Mouse (Mus musculus) E14TG2a.4 (cell line): Measurements from ENCODE around the gene Mon1a.

Source experiments
- H3K27me3 ChIP-seq: 2 replicates; pipeline ENCODE4 v1.6.1; 2014; ENCODE audit warnings: low read length, control low read depth; ENCODE audit not compliant: insufficient read depth
- H3K36me3 ChIP-seq: 2 replicates; pipeline ENCODE4 v1.6.1; 2014; ENCODE audit warnings: low read length, control low read depth; ENCODE audit not compliant: insufficient read depth
- H3K4me1 ChIP-seq: replicated peaks from 2 replicates; pipeline ENCODE4 v1.6.1; 2014; ENCODE audit warnings: low read depth, low read length, control low read depth
- H3K4me3 ChIP-seq: replicated peaks from 2 replicates; pipeline ENCODE4 v1.5.1; 2014; ENCODE audit warnings: mild to moderate bottlenecking, low read length
- H3K9me3 ChIP-seq: 2 replicates; pipeline ENCODE4 v1.6.1; 2014; ENCODE audit warnings: low read length, control low read depth
- CTCF ChIP-seq: conservative IDR thresholded peaks from 2 replicates; pipeline ENCODE4 v1.5.1; 2014; ENCODE audit warnings: low read length
- NANOG ChIP-seq: IDR thresholded peaks from 2 replicates; pipeline ENCODE4 v1.6.1; 2014; ENCODE audit warnings: borderline replicate concordance, low read length, mixed read lengths
- POU5F1 ChIP-seq: IDR thresholded peaks from 2 replicates; pipeline ENCODE4 v1.6.1; 2014; ENCODE audit warnings: low read length, borderline replicate concordance

The Mon1a gene

DNA sequence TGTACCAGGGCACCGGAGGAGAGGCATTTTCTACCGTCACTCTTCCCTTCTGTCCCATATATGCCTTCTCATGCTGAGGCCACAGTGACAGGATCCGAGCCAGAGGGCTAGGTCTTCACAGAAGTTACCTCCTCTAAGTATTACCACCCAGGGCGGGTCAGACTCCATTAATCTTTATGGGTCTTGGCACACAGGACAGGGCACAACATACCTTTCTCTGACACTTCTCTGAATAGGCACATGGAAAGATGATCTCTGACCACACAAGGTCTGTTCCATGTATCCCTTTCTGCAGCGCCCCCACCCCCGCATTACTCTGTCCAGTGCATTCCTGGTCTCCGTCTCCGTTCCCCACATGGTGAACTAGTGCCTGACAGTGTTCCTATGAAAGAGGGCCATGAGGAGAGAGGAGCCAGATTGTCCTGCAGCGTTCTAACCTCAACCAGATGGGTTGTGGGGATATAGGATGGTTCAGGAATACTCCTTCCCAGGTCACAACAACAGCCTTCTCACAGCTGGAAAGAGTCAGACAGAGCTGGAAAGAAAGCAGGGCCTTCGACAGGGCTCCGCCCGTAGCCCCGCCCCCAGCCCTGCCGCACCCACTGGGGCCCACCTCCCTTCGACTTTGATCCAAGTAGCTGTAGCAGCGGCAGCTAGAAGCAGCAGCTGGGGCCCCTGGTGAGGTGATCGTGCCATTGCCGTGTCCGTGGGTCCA is 18.5 kb downstream of the Mon1a start, which contains the start of gene Mst1r:
Gene Mst1r (plus strand): TSS at position 622 of the 715 bp plus-strand sequence.
- TF ChIP-seq NANOG (no peak), CTCF (no peak), POU5F1 (no peak)
- no peaks in the 10 kb centered on the region for H3K9me3 ChIP-seq
- H3K27me3 ChIP-seq: peaks cover 55% of the 10 kb centered on the region
- H3K4me3 ChIP-seq: peak within 1 kb of the TSS; percentile 77
- no peaks in the 10 kb centered on the region for H3K36me3 ChIP-seq
- H3K4me1 ChIP-seq: peaks cover 42% of the 10 kb centered on the region

DNA sequence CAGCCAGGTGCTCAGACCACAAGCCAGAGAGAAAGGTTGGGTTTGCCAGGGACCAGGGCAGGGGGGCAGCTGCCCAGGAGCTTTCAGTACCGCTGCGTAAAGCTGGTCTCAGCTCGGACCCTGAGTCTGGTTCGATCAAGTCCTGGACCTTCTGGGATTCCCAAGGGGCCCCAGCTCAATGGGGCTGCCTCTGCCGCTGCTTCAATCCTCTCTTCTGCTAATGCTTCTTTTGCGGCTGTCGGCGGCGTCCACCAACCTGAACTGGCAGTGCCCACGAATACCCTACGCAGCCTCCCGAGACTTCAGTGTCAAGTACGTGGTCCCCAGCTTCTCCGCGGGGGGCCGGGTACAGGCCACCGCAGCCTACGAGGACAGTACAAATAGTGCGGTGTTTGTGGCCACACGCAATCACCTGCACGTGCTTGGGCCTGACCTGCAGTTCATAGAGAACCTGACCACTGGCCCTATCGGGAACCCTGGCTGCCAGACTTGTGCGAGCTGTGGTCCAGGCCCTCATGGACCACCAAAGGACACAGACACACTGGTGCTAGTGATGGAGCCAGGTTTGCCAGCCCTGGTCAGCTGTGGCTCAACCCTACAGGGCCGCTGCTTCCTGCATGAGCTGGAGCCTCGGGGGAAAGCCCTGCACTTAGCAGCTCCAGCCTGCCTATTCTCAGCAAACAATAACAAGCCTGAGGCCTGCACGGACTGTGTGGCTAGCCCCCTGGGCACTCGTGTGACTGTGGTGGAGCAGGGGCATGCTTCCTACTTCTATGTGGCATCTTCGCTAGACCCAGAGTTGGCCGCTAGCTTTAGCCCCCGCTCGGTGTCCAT is 19.2 kb downstream of the Mon1a start:
- Histone ChIP-seq H3K4me1 (peaks cover 35% of the 10 kb centered on the region), H3K4me3 (peak overlapping the region; percentile 77), H3K9me3 (no peaks in the 10 kb centered on the region), H3K27me3 (peaks cover 48% of the 10 kb centered on the region), H3K36me3 (no peaks in the 10 kb centered on the region)
- no peak for TF ChIP-seq NANOG
- no peak for TF ChIP-seq POU5F1
- TF ChIP-seq CTCF: no peak

DNA sequence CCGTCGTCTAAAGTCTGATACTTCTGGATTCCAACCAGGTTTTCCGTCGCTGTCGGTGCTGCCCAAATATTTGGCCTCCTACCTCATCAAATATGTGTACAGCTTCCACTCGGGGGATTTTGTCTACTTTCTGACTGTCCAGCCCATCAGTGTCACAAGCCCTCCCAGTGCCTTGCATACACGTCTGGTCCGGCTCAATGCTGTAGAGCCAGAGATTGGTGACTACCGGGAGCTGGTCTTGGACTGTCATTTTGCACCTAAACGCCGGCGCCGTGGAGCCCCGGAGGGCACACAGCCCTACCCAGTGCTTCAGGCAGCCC is 19.8 kb downstream of the Mon1a start:
- no peaks in the 10 kb centered on the region for H3K9me3 ChIP-seq
- H3K4me3 ChIP-seq: peak overlapping the region; percentile 77; the same call in 1 of the 2 replicates
- TF ChIP-seq POU5F1 (no peak), CTCF (no peak), NANOG (no peak)
- H3K4me1 ChIP-seq: peaks cover 34% of the 10 kb centered on the region
- no peaks in the 10 kb centered on the region for H3K36me3 ChIP-seq
- peaks cover 47% of the 10 kb centered on the region for H3K27me3 ChIP-seq

DNA sequence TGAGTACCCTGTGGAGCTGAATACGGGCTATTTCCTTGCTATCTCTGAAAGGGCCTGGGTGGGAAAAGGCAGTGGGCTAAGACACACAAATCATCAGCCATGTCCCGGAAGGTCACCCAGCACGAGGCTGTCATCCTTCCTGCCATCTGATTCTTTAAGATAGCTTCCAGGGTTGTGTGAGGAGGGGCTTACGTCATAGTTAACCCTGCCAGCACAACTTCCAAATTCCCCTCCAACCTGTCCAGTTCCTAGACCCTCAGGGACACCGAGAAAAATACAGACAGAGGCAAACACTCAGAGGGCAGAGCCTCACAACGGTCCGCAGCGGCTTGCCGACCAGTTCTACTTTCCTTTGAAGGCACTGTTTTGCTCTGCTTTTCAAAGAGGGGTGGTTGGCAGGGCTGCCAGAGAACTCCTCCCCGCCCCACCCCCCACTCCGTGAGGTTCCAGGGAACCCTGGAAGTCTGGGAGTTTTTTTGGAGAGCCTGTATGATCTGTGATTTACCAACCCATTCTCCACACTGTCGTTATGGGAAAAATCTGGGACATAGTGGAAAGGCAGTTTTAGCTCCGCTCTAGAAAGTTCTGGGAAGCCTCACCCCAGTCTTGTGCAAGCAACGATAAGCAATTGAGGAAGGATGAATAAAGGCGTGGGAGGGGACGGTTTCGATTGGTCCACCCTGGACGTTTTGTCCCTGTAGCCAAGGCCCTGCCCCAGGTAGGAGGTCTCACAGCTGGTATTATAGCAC is 20.6 kb downstream of the Mon1a start:
- no peaks in the 10 kb centered on the region for H3K9me3 ChIP-seq
- peaks cover 49% of the 10 kb centered on the region for H3K27me3 ChIP-seq
- H3K36me3 ChIP-seq: no peaks in the 10 kb centered on the region
- H3K4me3 ChIP-seq: no peak overlapping the region
- H3K4me1 ChIP-seq: peaks cover 34% of the 10 kb centered on the region
- TF ChIP-seq CTCF (no peak), POU5F1 (no peak), NANOG (no peak)

DNA sequence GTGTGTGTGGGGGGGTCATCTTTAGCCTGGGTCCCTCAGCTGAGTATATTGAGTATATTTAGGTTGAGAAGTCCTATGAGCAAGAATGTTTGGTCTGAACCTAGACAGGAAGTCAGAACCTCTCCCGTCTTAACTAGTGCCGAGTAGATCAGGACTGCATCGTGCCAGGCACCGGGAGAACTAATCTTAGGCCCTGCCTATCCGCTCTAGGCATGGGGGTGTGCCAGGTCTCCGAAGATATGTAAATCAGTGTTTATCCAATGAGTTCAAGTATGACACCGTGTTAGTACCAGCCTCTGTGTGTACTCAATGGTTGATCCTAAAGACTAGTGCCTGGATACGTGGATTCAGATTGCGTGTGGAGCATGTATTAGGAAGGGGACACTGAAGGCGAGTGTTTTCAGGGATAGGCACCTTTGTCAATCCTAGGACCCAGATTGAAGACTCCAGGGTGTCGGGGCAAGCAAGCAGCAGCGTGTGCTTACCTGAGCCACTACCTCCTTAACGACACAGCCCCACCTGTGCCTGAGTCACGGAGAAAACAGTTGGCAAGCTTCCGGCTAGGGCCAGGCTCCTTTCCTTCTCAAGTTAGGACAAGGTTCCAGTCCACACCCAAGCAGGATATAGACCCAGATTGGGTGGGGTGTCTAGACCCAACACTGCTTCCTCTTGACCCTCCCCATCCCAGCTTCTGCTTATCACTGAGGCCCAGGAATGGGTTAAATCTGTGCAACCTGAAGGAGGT is 22.2 kb downstream of the Mon1a start:
- Histone ChIP-seq H3K4me3 (no peak overlapping the region), H3K36me3 (no peaks in the 10 kb centered on the region), H3K27me3 (peaks cover 59% of the 10 kb centered on the region), H3K4me1 (peaks cover 34% of the 10 kb centered on the region), H3K9me3 (no peaks in the 10 kb centered on the region)
- TF ChIP-seq NANOG: no peak
- no peak for TF ChIP-seq POU5F1
- no peak for TF ChIP-seq CTCF

DNA sequence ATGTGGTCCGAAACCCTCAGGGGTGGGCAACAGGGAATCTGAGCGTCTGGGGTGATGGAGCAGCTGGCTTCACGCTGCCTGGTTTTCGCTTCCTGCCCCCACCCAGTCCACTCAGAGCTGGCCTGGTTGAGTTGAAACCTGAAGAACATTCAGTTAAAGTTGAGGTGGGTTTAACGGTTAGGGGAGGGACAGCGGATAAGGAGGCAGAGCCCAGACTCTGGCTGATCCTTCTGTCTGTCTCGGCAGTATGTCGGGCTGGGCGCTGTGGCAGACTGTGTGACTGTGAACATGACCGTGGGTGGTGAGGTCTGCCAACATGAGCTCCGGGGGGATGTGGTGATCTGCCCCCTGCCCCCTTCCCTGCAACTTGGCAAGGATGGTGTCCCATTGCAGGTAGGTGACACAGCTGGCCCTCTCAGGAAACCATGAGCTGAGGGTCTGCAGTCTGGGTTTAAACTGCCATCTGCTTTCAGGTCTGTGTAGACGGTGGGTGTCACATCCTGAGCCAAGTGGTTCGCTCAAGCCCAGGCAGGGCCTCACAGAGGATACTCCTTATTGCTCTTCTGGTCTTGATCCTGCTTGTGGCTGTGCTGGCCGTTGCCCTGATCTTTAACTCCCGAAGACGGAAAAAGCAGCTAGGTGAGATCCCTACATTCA is 26.9 kb downstream of the Mon1a start:
- H3K36me3 ChIP-seq: no peaks in the 10 kb centered on the region
- H3K9me3 ChIP-seq: no peaks in the 10 kb centered on the region
- peaks cover 47% of the 10 kb centered on the region for H3K27me3 ChIP-seq
- no peak overlapping the region for H3K4me3 ChIP-seq
- peaks cover 25% of the 10 kb centered on the region for H3K4me1 ChIP-seq
- TF ChIP-seq NANOG (no peak), CTCF (no peak), POU5F1 (no peak)

DNA sequence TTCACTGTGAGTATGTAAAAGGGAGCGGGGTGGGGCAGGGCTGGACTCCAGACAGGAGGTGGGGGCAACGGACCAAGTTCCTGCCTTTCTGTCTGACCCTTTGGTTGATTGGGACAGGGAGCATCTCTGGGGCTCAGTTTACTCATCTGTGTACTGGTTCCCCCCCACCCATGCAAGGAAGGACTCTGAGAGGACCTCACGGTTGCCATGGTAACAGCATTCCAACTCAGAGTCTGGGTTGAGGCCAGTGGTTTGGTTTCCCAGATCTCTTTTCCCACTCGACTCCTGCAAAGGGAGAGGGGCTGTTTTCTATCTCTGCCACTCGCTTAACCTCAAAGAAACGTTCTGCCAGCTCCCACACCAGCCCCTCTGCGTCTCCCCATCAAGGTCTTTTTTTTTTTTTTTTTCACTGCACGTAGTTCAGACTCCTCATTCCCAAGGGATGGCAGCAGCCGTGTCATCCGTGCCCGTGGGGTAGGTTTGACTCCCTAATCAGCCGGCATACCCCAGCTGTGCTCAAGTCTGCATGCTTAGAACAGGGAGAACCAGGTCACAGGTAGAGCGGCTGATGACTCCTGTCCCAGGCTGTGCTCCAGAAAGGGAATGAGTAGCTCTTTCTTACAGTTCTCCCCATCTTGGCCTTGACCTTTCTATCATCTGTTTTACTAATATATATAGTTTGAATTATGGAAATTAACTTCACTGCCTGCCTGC is 30.1 kb downstream of the Mon1a start:
- Histone ChIP-seq H3K36me3 (no peaks in the 10 kb centered on the region), H3K27me3 (peaks cover 46% of the 10 kb centered on the region), H3K4me3 (no peak overlapping the region), H3K4me1 (peaks cover 30% of the 10 kb centered on the region), H3K9me3 (no peaks in the 10 kb centered on the region)
- TF ChIP-seq POU5F1: no peak
- no peak for TF ChIP-seq CTCF
- TF ChIP-seq NANOG: no peak
